Mouse (Mus musculus): ENCODE measurements around the gene Cd81.

The Cd81 gene

GRCm38 (mm10) chr7:143070506-143071070 lies 18.0 kb downstream of the Cd81 start:
- DNase-seq (ENCODE audit: low spot score in 2 of 2), result no peak

- no peak for DNase-seq (ENCODE audit: low spot score in 2 of 2)
Measured at GRCm38 (mm10) chr7:143072605-143073004, 20.1 kb downstream of the Cd81 start.

GRCm38 (mm10) chr7:143073086-143073485 lies 20.5 kb downstream of the Cd81 start:
- no peak for DNase-seq (ENCODE audit: low spot score in 2 of 2)

GRCm38 (mm10) chr7:143075394-143075793 lies 22.9 kb downstream of the Cd81 start:
- DNase-seq (ENCODE audit: low spot score in 2 of 2), result no peak

- no peak for DNase-seq (ENCODE audit: low spot score in 2 of 2)
Measured at GRCm38 (mm10) chr7:143077351-143077750, 24.8 kb downstream of the Cd81 start.

- no peak for DNase-seq (ENCODE audit: low spot score in 2 of 2)
Measured at GRCm38 (mm10) chr7:143082024-143082423, 29.5 kb downstream of the Cd81 start.

- no peak for DNase-seq (ENCODE audit: low spot score in 2 of 2)
Measured at GRCm38 (mm10) chr7:143083708-143084107, 31.2 kb downstream of the Cd81 start.

- peak in 1 of 2 experiments; percentile 42 for DNase-seq (ENCODE audit: low spot score in 2 of 2)
Measured at GRCm38 (mm10) chr7:143086366-143086765, 33.8 kb downstream of the Cd81 start.

GRCm38 (mm10) chr7:143087070-143087579 lies 34.6 kb downstream of the Cd81 start:
- DNase-seq (ENCODE audit: low spot score in 2 of 2), result no peak

GRCm38 (mm10) chr7:143093847-143094246 lies 41.3 kb downstream of the Cd81 start:
- no peak for DNase-seq (ENCODE audit: low spot score in 2 of 2)

- DNase-seq (ENCODE audit: low spot score in 2 of 2), result peak in 1 of 2 experiments; percentile 45
Measured at GRCm38 (mm10) chr7:143094592-143095553, 42.3 kb downstream of the Cd81 start, which contains the start of gene Trpm5. TSS of gene Trpm5 (minus strand) at chr7:143094642.

- no peak for DNase-seq (ENCODE audit: low spot score in 2 of 2)
Measured at GRCm38 (mm10) chr7:143095554-143095907, 43.0 kb downstream of the Cd81 start.

GRCm38 (mm10) chr7:143100759-143101158 lies 48.2 kb downstream of the Cd81 start:
- no peak for DNase-seq (ENCODE audit: low spot score in 2 of 2)

GRCm38 (mm10) chr7:143105258-143105897 lies 52.8 kb downstream of the Cd81 start:
- DNase-seq (ENCODE audit: low spot score in 2 of 2), result no peak

GRCm38 (mm10) chr7:143106062-143106461 lies 53.5 kb downstream of the Cd81 start, which contains the start of gene Kcnq1:
TSS of gene Kcnq1 (plus strand) at chr7:143106362.
- DNase-seq (ENCODE audit: low spot score in 2 of 2), result no peak

GRCm38 (mm10) chr7:143106672-143107465 lies 54.3 kb downstream of the Cd81 start:
- no peak for DNase-seq (ENCODE audit: low spot score in 2 of 2)

- DNase-seq (ENCODE audit: low spot score in 2 of 2), result no peak
Measured at GRCm38 (mm10) chr7:143108200-143108599, 55.7 kb downstream of the Cd81 start.

GRCm38 (mm10) chr7:143108996-143109660 lies 56.6 kb downstream of the Cd81 start:
- no peak for DNase-seq (ENCODE audit: low spot score in 2 of 2)

GRCm38 (mm10) chr7:143109696-143110095 lies 57.2 kb downstream of the Cd81 start:
- no peak for DNase-seq (ENCODE audit: low spot score in 2 of 2)

- no peak for DNase-seq (ENCODE audit: low spot score in 2 of 2)
Measured at GRCm38 (mm10) chr7:143110803-143111202, 58.3 kb downstream of the Cd81 start.

GRCm38 (mm10) chr7:143111719-143112118 lies 59.2 kb downstream of the Cd81 start:
- no peak for DNase-seq (ENCODE audit: low spot score in 2 of 2)
